Mouse (Mus musculus) limb, embryonic 14.5 days (tissue): ENCODE data around the gene Clec5a. TPM values are rescaled to one million over a fixed set of nuclear protein-coding genes. Genes with fewer than 3 reads are reported as not detected.

ENCODE experiments used
- ATAC-seq: fragments of 200-750 bp; cut with Nextera tagmentation; 2 replicates; pipeline ENCODE4 v1.8.0; 2017; ENCODE audit warnings: low read depth, moderate number of reproducible peaks, moderate TSS enrichment; ENCODE audit not compliant: low FRiP score
- DNase-seq: peaks from one replicate; pipeline ENCODE4 v3.0.0-alpha.2; 2015; ENCODE audit warnings: low spot score
- H3K27ac ChIP-seq: fragments of 300-500 bp; sonication (generic); replicated peaks from 2 replicates; pipeline ENCODE4 v1.5.1; 2014; ENCODE audit warnings: low read depth, mild to moderate bottlenecking, low read length, moderate library complexity, mixed read lengths
- H3K27me3 ChIP-seq: fragments of 300-500 bp; sonication (generic); 2 replicates; pipeline ENCODE4 v1.6.1; 2014; ENCODE audit warnings: low read length, mixed read lengths; ENCODE audit not compliant: control insufficient read depth, insufficient read depth
- H3K36me3 ChIP-seq: fragments of 300-500 bp; sonication (generic); 2 replicates; pipeline ENCODE4 v1.6.1; 2014; ENCODE audit warnings: mild to moderate bottlenecking, low read length, moderate library complexity, mixed read lengths; ENCODE audit not compliant: control insufficient read depth, insufficient read depth
- H3K4me1 ChIP-seq: fragments of 300-500 bp; sonication (generic); 2 replicates; pipeline ENCODE4 v1.6.1; 2014; ENCODE audit warnings: antibody characterized with exemption, low read length, mixed read lengths; ENCODE audit not compliant: control insufficient read depth, insufficient read depth
- H3K4me2 ChIP-seq: fragments of 300-500 bp; sonication (generic); replicated peaks from 2 replicates; pipeline ENCODE4 v1.6.1; 2014; ENCODE audit warnings: low read depth, mild to moderate bottlenecking, low read length, moderate library complexity; ENCODE audit not compliant: severe bottlenecking
- H3K4me3 ChIP-seq: fragments of 300-500 bp; sonication (generic); replicated peaks from 2 replicates; pipeline ENCODE4 v1.5.1; 2014; ENCODE audit warnings: low read length
- H3K9ac ChIP-seq: fragments of 300-500 bp; sonication (generic); 2 replicates; pipeline ENCODE4 v1.6.1; 2014; ENCODE audit warnings: mild to moderate bottlenecking, low read depth, low read length, moderate library complexity; ENCODE audit not compliant: severe bottlenecking
- H3K9me3 ChIP-seq: fragments of 300-500 bp; sonication (generic); 2 replicates; pipeline ENCODE4 v1.6.1; 2016; ENCODE audit warnings: low read length; ENCODE audit not compliant: control insufficient read depth
- POLR2A ChIP-seq: fragments of 200-500 bp; IDR thresholded peaks from 2 replicates; pipeline ENCODE4 v1.8.0; 2012; ENCODE audit warnings: inconsistent platforms, mild to moderate bottlenecking, moderate library complexity, borderline replicate concordance; ENCODE audit not compliant: insufficient read depth, insufficient read length; ENCODE audit errors: extremely low read depth
- WGBS: fragments of 180-500 bp; shearing (Covaris S2); extraction: QIAGEN DNeasy Blood & Tissue Kit; methylation state at CpG from one replicate; pipeline ENCODE4 v1.1.7; 2014; 5-methylcytosine and 5-hydroxymethylcytosine counted together
- polyA plus RNA-seq, 2 experiments: library from polyadenylated mRNA; depleted of rRNA in 1 of 2; stranded (reverse) in 1 of 2; unstranded in 1 of 2; fragments of >200 nt; fragmentation: Nextera tagmentation in 1 of 2; extraction: Ambion mirVana in 1 of 2; gene quantifications; 2 replicates each; pipeline versions ENCODE4 v1.2.1 to v1.2.3; 2012 to 2014

The Clec5a gene
- polyA plus RNA-seq, 2 experiments: 0.97 to 2.0 TPM

DNA sequence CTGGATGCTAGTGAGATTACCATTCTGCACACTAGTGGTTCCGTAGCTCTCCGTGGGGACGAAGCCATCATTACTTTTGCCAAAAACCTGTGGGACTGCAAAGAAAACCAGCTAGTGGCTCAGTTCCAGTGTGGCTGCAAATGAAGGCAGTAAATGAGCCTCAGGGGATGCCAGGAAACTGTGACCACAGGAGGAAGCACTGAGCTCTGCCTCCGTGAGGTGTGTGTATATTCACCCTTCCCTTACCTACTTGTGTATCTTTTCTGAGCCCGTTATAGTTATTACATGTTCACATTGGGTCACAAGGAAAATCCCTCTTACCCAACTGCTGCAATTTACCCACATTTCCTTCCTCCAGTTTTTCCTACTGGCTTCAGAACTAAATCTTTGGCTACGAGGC is 1.3 kb downstream of the Clec5a start:
- no peak for TF ChIP-seq POLR2A
- Histone ChIP-seq H3K4me1 (no peaks in the 10 kb centered on the region), H3K4me2 (no peak overlapping the region), H3K27ac (no peak overlapping the region), H3K27me3 (no peaks in the 10 kb centered on the region), H3K9me3 (no peaks in the 10 kb centered on the region), H3K9ac (no peak overlapping the region), H3K4me3 (no peak overlapping the region), H3K36me3 (no peaks in the 10 kb centered on the region)
- 69% methylated on average over 6 of the region's 6 CpGs for WGBS
- ATAC-seq (no peak), DNase-seq (no peak)

DNA sequence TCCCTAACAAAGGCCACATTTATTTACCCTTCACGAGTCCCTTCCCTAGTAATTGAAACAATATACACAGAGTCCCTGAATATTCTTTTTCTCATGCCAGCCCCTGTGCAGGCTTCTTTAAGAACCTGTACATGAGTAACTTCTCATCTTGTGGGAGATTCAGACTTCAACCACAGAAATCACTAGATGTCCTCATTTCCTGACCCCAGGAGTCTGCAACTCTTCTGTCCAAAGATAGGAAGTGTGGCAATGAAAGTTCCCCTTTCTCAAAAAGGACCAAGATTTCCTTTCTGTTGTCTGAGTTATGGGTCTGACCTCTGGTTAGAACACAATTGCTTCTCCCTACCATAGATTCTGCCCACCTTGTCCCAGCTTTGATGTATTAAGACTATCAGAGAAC is 9.3 kb downstream of the Clec5a start:
- Histone ChIP-seq H3K36me3 (no peaks in the 10 kb centered on the region), H3K4me3 (no peak overlapping the region), H3K9me3 (no peaks in the 10 kb centered on the region), H3K4me2 (no peak overlapping the region), H3K27ac (no peak overlapping the region), H3K4me1 (no peaks in the 10 kb centered on the region), H3K27me3 (no peaks in the 10 kb centered on the region), H3K9ac (no peak overlapping the region)
- TF ChIP-seq POLR2A: no peak
- ATAC-seq (no peak), DNase-seq (no peak)
- WGBS: 64% methylated on average over 1 of the region's 1 CpGs

DNA sequence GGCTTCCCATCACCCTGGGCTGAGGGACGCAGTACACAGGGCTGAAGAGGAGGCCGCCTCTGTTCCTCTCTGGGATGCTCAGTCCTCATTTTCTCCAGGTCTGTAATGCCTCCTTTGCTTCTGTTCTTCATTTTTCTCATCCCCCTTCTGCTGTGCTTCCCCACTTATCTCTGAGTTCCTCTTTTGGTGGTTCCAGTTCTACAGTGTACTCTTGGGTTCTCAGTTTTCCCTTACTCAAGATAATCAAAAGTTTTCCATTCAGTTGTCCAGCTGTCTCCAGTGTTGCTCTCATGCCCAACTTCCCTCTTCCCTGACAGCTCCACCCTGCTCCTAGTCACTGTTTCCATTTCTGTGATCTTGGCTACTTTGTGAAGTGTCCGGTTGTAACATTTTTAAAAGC is 12.0 kb downstream of the Clec5a start:
- no peaks in the 10 kb centered on the region for H3K36me3 ChIP-seq
- H3K27me3 ChIP-seq: no peaks in the 10 kb centered on the region
- no peaks in the 10 kb centered on the region for H3K4me1 ChIP-seq
- DNase-seq: no peak
- no peak overlapping the region for H3K4me3 ChIP-seq
- H3K4me2 ChIP-seq: no peak overlapping the region
- ATAC-seq: no peak
- H3K9ac ChIP-seq: no peak overlapping the region
- no peak for TF ChIP-seq POLR2A
- H3K9me3 ChIP-seq: no peaks in the 10 kb centered on the region
- 84% methylated on average over 3 of the region's 3 CpGs for WGBS
- H3K27ac ChIP-seq: no peak overlapping the region

DNA sequence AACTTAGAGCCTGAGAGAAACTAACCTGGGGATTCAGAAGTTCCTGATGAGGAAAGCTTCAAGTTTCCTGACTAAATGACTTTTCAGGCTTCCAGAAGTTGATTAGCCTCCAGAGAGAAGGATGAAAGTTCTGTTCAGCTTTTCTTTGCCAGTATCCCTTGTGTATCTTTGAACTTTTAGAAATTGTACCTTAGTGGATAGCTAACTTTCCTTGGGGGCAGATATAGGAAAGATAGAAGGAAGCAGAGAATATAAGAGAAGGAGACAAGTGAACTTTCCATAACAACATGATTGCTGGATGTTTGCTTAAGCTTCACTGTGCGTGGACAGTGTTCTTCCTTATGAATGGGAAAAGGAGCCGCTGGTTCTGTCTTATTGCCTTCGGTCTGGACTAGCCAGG is 16.4 kb downstream of the Clec5a start, which contains the start of gene Olfr460:
Gene Olfr460, plus strand, starts transcription at position 301 of the 400 bp plus-strand sequence.
- Histone ChIP-seq H3K4me3 (no peak within 1 kb of the TSS), H3K36me3 (no peaks in the 10 kb centered on the region), H3K9ac (no peak within 1 kb of the TSS), H3K27ac (no peak within 1 kb of the TSS), H3K4me2 (no peak within 1 kb of the TSS), H3K9me3 (no peaks in the 10 kb centered on the region), H3K27me3 (no peaks in the 10 kb centered on the region), H3K4me1 (no peaks in the 10 kb centered on the region)
- WGBS: 86% methylated on average over 3 of the region's 3 CpGs
- no peak for DNase-seq
- no peak for TF ChIP-seq POLR2A
- no peak for ATAC-seq

DNA sequence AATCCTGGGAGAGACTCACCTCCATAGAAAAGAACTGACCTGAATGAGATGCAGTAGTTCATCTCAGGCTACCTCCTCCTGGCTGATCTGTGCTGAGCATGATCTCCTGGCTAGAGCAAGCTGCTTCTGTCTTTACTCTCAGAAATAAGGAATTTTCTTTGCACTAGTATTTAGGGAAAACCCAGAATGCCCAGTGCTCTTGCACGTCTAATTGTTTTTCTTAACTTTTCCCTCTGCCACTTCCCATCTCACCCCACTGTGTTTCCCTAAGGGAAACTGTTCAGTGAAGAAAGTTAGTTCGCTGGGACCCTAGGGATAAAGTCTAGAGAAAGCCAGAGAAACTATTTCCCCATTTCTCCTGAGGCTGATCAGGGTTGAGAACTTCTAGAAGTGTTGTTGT is 30.7 kb downstream of the Clec5a start, which contains the start of gene Olfr461:
Gene Olfr461, minus strand, starts transcription at position 101 of the 400 bp plus-strand sequence.
- ATAC-seq (no peak), DNase-seq (no peak)
- H3K27me3 ChIP-seq: no peaks in the 10 kb centered on the region
- H3K9me3 ChIP-seq: no peaks in the 10 kb centered on the region
- H3K4me1 ChIP-seq: no peaks in the 10 kb centered on the region
- H3K36me3 ChIP-seq: no peaks in the 10 kb centered on the region
- no peak within 1 kb of the TSS for H3K4me3 ChIP-seq
- H3K27ac ChIP-seq: no peak within 1 kb of the TSS
- no peak within 1 kb of the TSS for H3K9ac ChIP-seq
- no peak within 1 kb of the TSS for H3K4me2 ChIP-seq
- 82% methylated on average over 2 of the region's 2 CpGs for WGBS
- no peak for TF ChIP-seq POLR2A

DNA sequence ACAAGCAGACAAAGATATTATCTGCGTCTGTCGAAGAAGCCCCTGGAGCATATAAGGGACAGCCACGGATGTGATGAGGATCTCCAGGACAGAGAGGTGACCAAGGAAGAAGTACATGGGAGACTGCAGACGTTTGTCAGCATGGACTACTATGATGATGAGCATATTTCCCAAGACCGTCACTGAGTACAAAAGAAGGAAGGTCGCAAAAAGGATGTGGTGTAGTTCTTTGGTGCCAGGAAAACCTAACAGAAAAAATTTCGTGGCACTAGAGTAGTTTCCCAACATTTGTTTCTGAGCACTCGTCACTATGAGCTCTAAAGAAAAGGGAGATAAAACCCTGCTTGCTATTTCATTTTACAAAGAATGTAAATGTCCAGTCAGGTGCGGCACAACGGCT is 40.9 kb downstream of the Clec5a start:
- no peak for TF ChIP-seq POLR2A

More for the DNA sequence above, 40.9 kb downstream of the Clec5a start:
- Histone ChIP-seq H3K4me3 (no peak overlapping the region), H3K4me2 (no peak overlapping the region), H3K9me3 (no peaks in the 10 kb centered on the region), H3K9ac (no peak overlapping the region), H3K27ac (no peak overlapping the region), H3K27me3 (no peaks in the 10 kb centered on the region), H3K4me1 (no peaks in the 10 kb centered on the region), H3K36me3 (no peaks in the 10 kb centered on the region)
- DNase-seq: no peak
- WGBS: 84% methylated on average over 10 of the region's 10 CpGs
- no peak for ATAC-seq

Other genes starting within 250 kb of the Clec5a start
- gene E330009J07Rik, start 149.7 kb downstream of the Clec5a start, polyA plus RNA-seq (2012; rRNA removed): 5.5 and 5.8 TPM in 2 replicates
- gene E330009J07Rik, start 149.7 kb downstream of the Clec5a start, polyA plus RNA-seq (2014; fragmentation: Nextera tagmentation; extraction: Ambion mirVana): 7.2 and 10.3 TPM in 2 replicates
- gene Wee2, start 146.7 kb downstream of the Clec5a start, polyA plus RNA-seq (2012; rRNA removed): not detected in 2 replicates
- not detected in 2 replicates for gene Wee2, start 146.7 kb downstream of the Clec5a start, polyA plus RNA-seq (2014; fragmentation: Nextera tagmentation; extraction: Ambion mirVana)
- 67.1 and 104 TPM in 2 replicates for gene Ssbp1, start 114.5 kb downstream of the Clec5a start, polyA plus RNA-seq (2012; rRNA removed)
- gene Ssbp1, start 114.5 kb downstream of the Clec5a start, polyA plus RNA-seq (2014; fragmentation: Nextera tagmentation; extraction: Ambion mirVana): 129 and 136 TPM in 2 replicates
- not detected in 2 replicates for gene Tas2r137, start 94.6 kb downstream of the Clec5a start, polyA plus RNA-seq (2012; rRNA removed)
- not detected in 2 replicates for gene Tas2r137, start 94.6 kb downstream of the Clec5a start, polyA plus RNA-seq (2014; fragmentation: Nextera tagmentation; extraction: Ambion mirVana)
- gene Tas2r108, start 92.3 kb downstream of the Clec5a start, polyA plus RNA-seq (2012; rRNA removed): 0.06 and 0.09 TPM in 2 replicates
- 0.18 TPM in 1 of 2 replicates, not detected in the other for gene Tas2r108, start 92.3 kb downstream of the Clec5a start, polyA plus RNA-seq (2014; fragmentation: Nextera tagmentation; extraction: Ambion mirVana)
- not detected in 2 replicates for gene Prss37, start 66.3 kb downstream of the Clec5a start, polyA plus RNA-seq (2012; rRNA removed)
- gene Prss37, start 66.3 kb downstream of the Clec5a start, polyA plus RNA-seq (2014; fragmentation: Nextera tagmentation; extraction: Ambion mirVana): not detected in 2 replicates
- not detected in 2 replicates for gene Olfr461, start 30.8 kb downstream of the Clec5a start, polyA plus RNA-seq (2012; rRNA removed)
- 0.10 TPM in 1 of 2 replicates, not detected in the other for gene Olfr461, start 30.8 kb downstream of the Clec5a start, polyA plus RNA-seq (2014; fragmentation: Nextera tagmentation; extraction: Ambion mirVana)
- gene Olfr460, start 16.3 kb downstream of the Clec5a start, polyA plus RNA-seq (2012; rRNA removed): 0.05 and 0.13 TPM in 2 replicates
- not detected in 2 replicates for gene Olfr460, start 16.3 kb downstream of the Clec5a start, polyA plus RNA-seq (2014; fragmentation: Nextera tagmentation; extraction: Ambion mirVana)
- gene Tas2r138, start 27.5 kb upstream of the Clec5a start, polyA plus RNA-seq (2012; rRNA removed): not detected in 2 replicates
- gene Tas2r138, start 27.5 kb upstream of the Clec5a start, polyA plus RNA-seq (2014; fragmentation: Nextera tagmentation; extraction: Ambion mirVana): not detected in 2 replicates
- gene Mgam, start 43.0 kb upstream of the Clec5a start, polyA plus RNA-seq (2012; rRNA removed): 0.13 TPM in 2 replicates
- 0.23 and 0.57 TPM in 2 replicates for gene Mgam, start 43.0 kb upstream of the Clec5a start, polyA plus RNA-seq (2014; fragmentation: Nextera tagmentation; extraction: Ambion mirVana)